Mouse (Mus musculus): Measurements from ENCODE around the gene Bag1. TPM values are rescaled to one million over a fixed set of nuclear protein-coding genes. Genes with fewer than 3 reads are reported as not detected.
"Not testable (repeated sequence)": the region's sequence is repeated elsewhere in the genome, so short reads cannot be mapped to it uniquely, and the experiment has no call there.

The Bag1 gene
- polyA plus RNA-seq, 1 experiment from 2014 or later, result 191 TPM

DNA sequence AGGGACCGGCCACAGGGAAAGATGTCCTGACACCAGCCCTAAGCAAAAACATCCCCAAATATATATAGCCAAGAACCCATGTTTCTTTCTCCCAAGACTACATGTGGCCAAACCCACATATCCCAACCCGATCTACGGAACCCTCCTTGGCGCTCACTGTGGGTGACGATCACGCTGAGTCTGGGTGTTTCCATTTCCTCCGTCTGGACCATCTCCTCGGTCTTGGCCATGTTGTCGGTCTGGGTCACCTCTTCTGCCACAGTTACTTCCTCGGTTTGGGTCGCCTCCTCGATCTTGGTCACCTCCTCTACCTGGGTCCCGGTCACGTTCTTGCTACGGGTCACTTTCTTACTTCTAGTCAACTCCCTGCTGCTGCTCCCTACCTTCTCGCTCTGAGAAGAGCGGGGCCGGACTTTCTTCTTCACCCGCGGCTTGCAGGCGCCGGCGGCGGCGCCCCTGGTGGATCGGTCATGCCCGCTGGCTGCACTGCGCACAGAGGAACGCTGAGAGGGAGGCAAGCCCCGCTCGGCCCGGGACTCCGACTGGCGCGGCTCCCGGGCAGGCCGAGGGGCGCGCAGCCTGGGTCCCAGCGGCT, 432 bp downstream of the Bag1 start:
- ATAC-seq, result peak; percentile 6
- Histone ChIP-seq H3K27me3 (replicated peaks; ENCODE audit: control insufficient read depth, insufficient read depth, low read length) (no peaks in the 10 kb centered on the region), H3K9me3 (ENCODE audit: control insufficient read depth, low read length) (no peaks in the 10 kb centered on the region), H3K36me3 (ENCODE audit: control insufficient read depth, insufficient read depth, low read length) (peaks cover 21% of the 10 kb centered on the region), H3K4me2 (ENCODE audit: low read length) (peak overlapping the region; percentile 83), H3K4me3 (ENCODE audit: low read length) (peak overlapping the region; percentile 97), H3K9ac (ENCODE audit: low read depth, low read length) (peak overlapping the region; percentile 92), H3K4me1 (ENCODE audit: control insufficient read depth, insufficient read depth, low read depth, low read length) (peaks cover 20% of the 10 kb centered on the region), H3K27ac (ENCODE audit: low read depth, low read length) (peak overlapping the region; percentile 89)
- 0% methylated on average over 36 of the region's 40 CpGs for WGBS

DNA sequence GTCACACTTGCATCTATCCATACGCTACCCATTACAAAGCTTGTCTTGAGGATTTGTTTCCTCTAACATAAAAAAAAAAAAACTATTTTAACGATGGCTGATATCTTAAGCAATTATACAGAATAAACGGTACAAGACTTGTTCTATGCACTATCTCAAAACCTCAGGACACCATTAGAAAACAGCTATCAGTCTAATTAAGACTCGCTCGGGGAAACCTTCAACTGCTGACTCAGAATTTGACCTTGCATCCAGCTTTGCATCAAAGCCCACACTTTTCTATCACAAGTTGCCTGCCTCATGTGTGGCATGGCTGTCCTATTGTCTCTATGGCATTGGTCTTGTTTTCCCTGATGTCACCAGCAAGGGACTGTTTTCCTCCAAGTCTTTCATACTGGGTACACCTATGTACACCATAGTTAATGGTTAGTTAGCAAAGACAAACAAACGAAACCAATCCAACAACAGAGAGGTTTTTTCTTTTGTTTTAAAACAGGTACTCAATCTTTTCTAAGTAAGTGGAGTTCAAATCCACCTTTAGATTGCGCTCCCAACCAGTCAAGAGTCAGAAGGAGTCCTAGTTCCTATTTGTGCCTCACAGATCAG, 1.5 kb downstream of the Bag1 start:
- peaks cover 20% of the 10 kb centered on the region for H3K4me1 ChIP-seq (ENCODE audit: control insufficient read depth, insufficient read depth, low read depth, low read length)
- WGBS, result 90% methylated on average over 7 of the region's 7 CpGs
- ATAC-seq, result no peak
- H3K27ac ChIP-seq (ENCODE audit: low read depth, low read length), result no peak overlapping the region
- no peak overlapping the region; the same call in 1 of the 2 replicates for H3K9ac ChIP-seq (ENCODE audit: low read depth, low read length)
- peak overlapping the region; percentile 83 for H3K4me2 ChIP-seq (ENCODE audit: low read length)
- no peaks in the 10 kb centered on the region for H3K27me3 ChIP-seq (replicated peaks; ENCODE audit: control insufficient read depth, insufficient read depth, low read length)
- no peaks in the 10 kb centered on the region for H3K9me3 ChIP-seq (ENCODE audit: control insufficient read depth, low read length)
- peaks cover 19% of the 10 kb centered on the region for H3K36me3 ChIP-seq (ENCODE audit: control insufficient read depth, insufficient read depth, low read length)
- H3K4me3 ChIP-seq (ENCODE audit: low read length), result peak overlapping the region; percentile 97

DNA sequence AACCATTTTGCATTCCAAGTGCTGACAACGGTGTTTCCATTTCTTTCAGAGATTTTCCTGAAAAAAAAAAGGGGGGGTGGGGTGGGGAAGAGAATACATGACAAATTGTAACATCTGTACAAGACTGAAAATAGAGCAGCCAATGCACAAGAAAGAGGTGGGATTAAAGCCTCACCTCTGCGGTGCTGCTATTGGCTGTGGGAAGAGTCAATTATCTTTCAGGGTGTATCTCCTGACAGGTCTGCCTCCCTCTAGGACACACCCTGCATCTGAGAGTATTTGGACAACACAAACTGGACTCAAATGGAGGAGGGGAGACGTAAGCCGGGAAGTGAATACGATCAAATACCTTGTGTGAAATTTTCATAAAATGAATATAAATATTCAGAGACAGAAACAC, 4.4 kb downstream of the Bag1 start:
- H3K36me3 ChIP-seq (ENCODE audit: control insufficient read depth, insufficient read depth, low read length), result peaks cover 41% of the 10 kb centered on the region

DNA sequence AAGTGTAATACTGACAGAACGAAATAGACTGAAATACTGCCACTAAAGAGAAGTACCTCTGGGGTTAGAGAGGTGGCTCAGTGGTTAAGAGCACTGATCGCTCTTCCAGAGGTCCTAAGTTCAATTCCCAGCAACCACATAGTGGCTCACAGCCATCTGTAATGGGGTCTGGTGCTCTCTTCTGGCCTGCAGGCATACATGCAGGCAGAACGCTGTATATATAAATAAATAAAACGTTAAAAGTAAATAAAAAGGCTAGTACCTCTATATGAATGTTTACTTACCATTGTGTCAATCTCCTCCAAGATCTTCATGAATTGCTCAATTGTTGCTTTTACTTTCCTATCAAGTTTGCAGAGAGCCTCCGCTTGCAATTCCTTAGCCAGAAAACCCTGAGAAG, 9.3 kb downstream of the Bag1 start:
- Histone ChIP-seq H3K4me2 (ENCODE audit: low read length) (no peak overlapping the region), H3K27me3 (replicated peaks; ENCODE audit: control insufficient read depth, insufficient read depth, low read length) (no peaks in the 10 kb centered on the region), H3K27ac (ENCODE audit: low read depth, low read length) (no peak overlapping the region), H3K9ac (ENCODE audit: low read depth, low read length) (no peak overlapping the region), H3K4me3 (ENCODE audit: low read length) (no peak overlapping the region), H3K4me1 (ENCODE audit: control insufficient read depth, insufficient read depth, low read depth, low read length) (no peaks in the 10 kb centered on the region), H3K36me3 (ENCODE audit: control insufficient read depth, insufficient read depth, low read length) (peaks cover 46% of the 10 kb centered on the region), H3K9me3 (ENCODE audit: control insufficient read depth, low read length) (0 out of 2 replicates have a peak, but pooled peaks cover 5% of the 10 kb centered on the region)
- no peak for ATAC-seq
- 98% methylated on average over 5 of the region's 5 CpGs for WGBS

More for the DNA sequence above, 4.4 kb downstream of the Bag1 start:
- no peak overlapping the region for H3K4me3 ChIP-seq (ENCODE audit: low read length)
- H3K9ac ChIP-seq (ENCODE audit: low read depth, low read length), result no peak overlapping the region
- no peak overlapping the region for H3K4me2 ChIP-seq (ENCODE audit: low read length)
- ATAC-seq, result no peak
- WGBS, result 98% methylated on average over 5 of the region's 5 CpGs
- H3K27ac ChIP-seq (ENCODE audit: low read depth, low read length), result no peak overlapping the region
- peaks cover 11% of the 10 kb centered on the region for H3K4me1 ChIP-seq (ENCODE audit: control insufficient read depth, insufficient read depth, low read depth, low read length)
- H3K9me3 ChIP-seq (ENCODE audit: control insufficient read depth, low read length), result 0 out of 2 replicates have a peak, but pooled peaks cover 5% of the 10 kb centered on the region
- no peaks in the 10 kb centered on the region for H3K27me3 ChIP-seq (replicated peaks; ENCODE audit: control insufficient read depth, insufficient read depth, low read length)

DNA sequence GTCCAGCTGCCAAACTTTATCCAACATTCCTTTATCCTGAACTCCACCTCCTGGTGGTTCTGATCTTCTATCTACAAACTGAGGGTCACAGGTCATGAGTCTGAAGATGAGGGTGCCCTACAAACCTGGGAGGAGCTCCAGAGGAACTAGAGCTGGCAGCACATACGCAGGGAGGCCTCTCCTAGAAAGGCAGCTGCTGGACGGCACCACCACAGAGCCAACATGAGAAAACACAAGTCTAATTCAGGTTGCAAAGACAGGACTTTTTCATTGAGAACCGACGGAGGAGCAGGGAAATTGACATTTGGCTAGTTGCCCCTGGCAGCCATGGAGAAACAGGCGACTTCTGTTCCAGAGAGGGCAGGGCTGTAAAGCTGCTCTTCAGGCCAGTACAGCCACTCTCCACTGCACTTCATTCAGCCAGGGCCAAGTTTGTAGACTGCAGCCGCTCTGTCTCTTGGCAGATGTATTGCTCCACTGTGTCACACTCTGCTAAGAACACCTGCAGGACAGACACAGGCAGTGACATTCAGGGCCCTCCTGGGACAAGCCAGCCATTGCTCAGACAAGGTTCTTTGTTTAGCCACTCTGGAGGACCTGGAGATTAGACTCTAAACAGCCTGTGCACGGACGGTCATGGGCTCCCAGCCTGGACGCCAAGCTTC, 11.8 kb downstream of the Bag1 start:
- Histone ChIP-seq H3K9ac (ENCODE audit: low read depth, low read length) (no peak overlapping the region), H3K9me3 (ENCODE audit: control insufficient read depth, low read length) (0 out of 2 replicates have a peak, but pooled peaks cover 5% of the 10 kb centered on the region), H3K4me3 (ENCODE audit: low read length) (no peak overlapping the region), H3K36me3 (ENCODE audit: control insufficient read depth, insufficient read depth, low read length) (peaks cover 40% of the 10 kb centered on the region), H3K4me1 (ENCODE audit: control insufficient read depth, insufficient read depth, low read depth, low read length) (no peaks in the 10 kb centered on the region), H3K27ac (ENCODE audit: low read depth, low read length) (no peak overlapping the region), H3K4me2 (ENCODE audit: low read length) (no peak overlapping the region), H3K27me3 (replicated peaks; ENCODE audit: control insufficient read depth, insufficient read depth, low read length) (no peaks in the 10 kb centered on the region)
- WGBS, result 73% methylated on average over 9 of the region's 9 CpGs
- ATAC-seq, result peak; percentile 97

DNA sequence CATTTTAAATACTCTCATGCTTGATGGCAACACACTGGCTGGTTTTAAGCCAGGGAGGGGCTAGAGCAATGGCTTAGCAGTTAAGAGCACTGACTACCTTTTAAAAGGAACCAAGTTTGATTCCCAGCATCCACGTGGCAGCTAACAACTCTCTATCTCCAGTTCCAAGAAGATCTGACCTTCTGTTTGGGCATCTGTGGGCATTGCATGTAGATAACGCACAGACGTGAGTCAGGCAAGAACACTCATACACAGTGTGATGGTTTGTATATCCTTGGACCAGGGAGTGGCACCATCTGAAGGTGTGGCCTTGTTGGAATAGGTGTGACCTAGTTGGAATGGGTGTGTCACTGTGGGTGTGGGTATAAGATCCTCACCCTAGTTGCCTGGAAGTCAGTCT, 13.7 kb downstream of the Bag1 start:
- H3K36me3 ChIP-seq (ENCODE audit: control insufficient read depth, insufficient read depth, low read length), result peaks cover 23% of the 10 kb centered on the region
- not testable (repeated sequence) for H3K27ac ChIP-seq (ENCODE audit: low read depth, low read length); H3K9me3 ChIP-seq (ENCODE audit: control insufficient read depth, low read length); ATAC-seq; H3K9ac ChIP-seq (ENCODE audit: low read depth, low read length); H3K4me1 ChIP-seq (ENCODE audit: control insufficient read depth, insufficient read depth, low read depth, low read length); H3K4me3 ChIP-seq (ENCODE audit: low read length); H3K27me3 ChIP-seq (replicated peaks; ENCODE audit: control insufficient read depth, insufficient read depth, low read length); H3K4me2 ChIP-seq (ENCODE audit: low read length)
- 92% methylated on average over 3 of the region's 3 CpGs for WGBS

DNA sequence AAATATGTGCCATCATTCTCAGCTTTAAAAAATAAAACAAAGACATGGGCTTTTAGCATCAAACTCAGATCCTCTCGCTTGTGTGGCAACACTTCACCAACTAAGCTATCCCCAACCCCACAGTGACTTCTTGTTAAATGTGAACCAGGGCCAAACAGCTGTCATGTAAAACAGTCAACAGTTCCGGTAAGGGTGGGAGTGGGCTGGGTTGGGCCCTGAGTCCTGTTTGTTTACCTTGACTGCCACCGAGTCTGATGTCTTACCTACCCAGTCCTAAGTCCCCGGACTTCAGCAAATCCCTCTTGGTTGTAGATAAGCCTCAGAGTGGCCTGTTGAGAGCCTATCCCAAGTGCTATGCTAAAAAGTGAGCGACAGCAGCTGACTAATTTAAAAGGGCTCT, 14.4 kb downstream of the Bag1 start:
- H3K4me2 ChIP-seq (ENCODE audit: low read length), result no peak overlapping the region
- H3K27me3 ChIP-seq (replicated peaks; ENCODE audit: control insufficient read depth, insufficient read depth, low read length), result no peaks in the 10 kb centered on the region
- H3K36me3 ChIP-seq (ENCODE audit: control insufficient read depth, insufficient read depth, low read length), result peaks cover 17% of the 10 kb centered on the region
- WGBS, result 93% methylated on average over 5 of the region's 5 CpGs
- H3K4me3 ChIP-seq (ENCODE audit: low read length), result no peak overlapping the region
- H3K9me3 ChIP-seq (ENCODE audit: control insufficient read depth, low read length), result no peaks in the 10 kb centered on the region
- no peaks in the 10 kb centered on the region for H3K4me1 ChIP-seq (ENCODE audit: control insufficient read depth, insufficient read depth, low read depth, low read length)
- H3K27ac ChIP-seq (ENCODE audit: low read depth, low read length), result no peak overlapping the region
- no peak overlapping the region for H3K9ac ChIP-seq (ENCODE audit: low read depth, low read length)
- ATAC-seq, result no peak

DNA sequence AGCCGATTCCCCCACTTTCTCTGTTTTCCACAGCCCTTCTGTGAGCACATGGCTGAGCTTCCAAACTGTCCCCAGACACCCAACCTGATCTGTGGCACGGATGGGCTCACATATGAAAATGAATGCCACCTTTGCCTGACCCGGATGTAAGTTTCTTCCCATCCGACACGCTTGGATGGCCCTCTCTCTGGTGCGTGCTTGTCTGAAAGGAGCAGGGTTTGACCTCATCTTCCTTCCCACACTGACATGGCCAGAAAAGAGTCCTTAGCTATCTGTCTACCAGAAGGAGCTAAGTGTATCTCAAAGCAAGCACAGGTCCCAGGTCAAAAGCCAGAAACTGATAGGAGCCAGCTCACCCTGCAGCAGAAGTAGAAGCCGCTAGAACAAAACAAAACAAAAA, 19.0 kb downstream of the Bag1 start:
- WGBS, result 84% methylated on average over 7 of the region's 7 CpGs
- H3K9ac ChIP-seq (ENCODE audit: low read depth, low read length), result no peak overlapping the region
- no peak overlapping the region for H3K4me2 ChIP-seq (ENCODE audit: low read length)
- no peak for ATAC-seq
- peaks cover 8% of the 10 kb centered on the region for H3K36me3 ChIP-seq (ENCODE audit: control insufficient read depth, insufficient read depth, low read length)
- no peak overlapping the region for H3K27ac ChIP-seq (ENCODE audit: low read depth, low read length)
- H3K4me3 ChIP-seq (ENCODE audit: low read length), result no peak overlapping the region
- no peaks in the 10 kb centered on the region for H3K27me3 ChIP-seq (replicated peaks; ENCODE audit: control insufficient read depth, insufficient read depth, low read length)
- no peaks in the 10 kb centered on the region for H3K9me3 ChIP-seq (ENCODE audit: control insufficient read depth, low read length)
- no peaks in the 10 kb centered on the region for H3K4me1 ChIP-seq (ENCODE audit: control insufficient read depth, insufficient read depth, low read depth, low read length)

DNA sequence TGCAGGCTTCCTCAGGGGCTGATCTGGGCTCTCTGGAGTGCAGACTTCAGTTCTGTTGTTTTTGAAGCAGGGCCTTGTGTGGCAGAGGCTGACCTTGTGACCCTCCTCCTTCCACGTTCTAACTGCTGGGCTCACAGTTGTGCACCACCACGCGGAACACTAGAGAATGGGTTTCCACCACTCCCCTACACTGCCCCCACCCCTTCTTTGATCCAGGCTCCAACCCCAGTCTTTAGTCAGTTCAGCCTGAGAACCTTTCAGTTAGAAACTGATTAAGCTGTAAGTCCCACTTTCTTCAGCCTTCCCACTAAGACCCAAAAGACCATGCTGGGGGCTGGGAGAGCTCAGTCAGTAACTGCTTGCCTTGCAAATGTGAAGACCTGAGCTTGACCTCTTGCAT, 22.5 kb downstream of the Bag1 start:
- Histone ChIP-seq H3K27me3 (replicated peaks; ENCODE audit: control insufficient read depth, insufficient read depth, low read length) (no peaks in the 10 kb centered on the region), H3K4me2 (ENCODE audit: low read length) (no peak overlapping the region), H3K36me3 (ENCODE audit: control insufficient read depth, insufficient read depth, low read length) (no peaks in the 10 kb centered on the region), H3K4me3 (ENCODE audit: low read length) (no peak overlapping the region), H3K9ac (ENCODE audit: low read depth, low read length) (no peak overlapping the region), H3K4me1 (ENCODE audit: control insufficient read depth, insufficient read depth, low read depth, low read length) (no peaks in the 10 kb centered on the region), H3K27ac (ENCODE audit: low read depth, low read length) (no peak overlapping the region), H3K9me3 (ENCODE audit: control insufficient read depth, low read length) (no peaks in the 10 kb centered on the region)
- no peak for ATAC-seq
- 36% methylated on average over 3 of the region's 3 CpGs for WGBS
